In the genomic region with DNA sequence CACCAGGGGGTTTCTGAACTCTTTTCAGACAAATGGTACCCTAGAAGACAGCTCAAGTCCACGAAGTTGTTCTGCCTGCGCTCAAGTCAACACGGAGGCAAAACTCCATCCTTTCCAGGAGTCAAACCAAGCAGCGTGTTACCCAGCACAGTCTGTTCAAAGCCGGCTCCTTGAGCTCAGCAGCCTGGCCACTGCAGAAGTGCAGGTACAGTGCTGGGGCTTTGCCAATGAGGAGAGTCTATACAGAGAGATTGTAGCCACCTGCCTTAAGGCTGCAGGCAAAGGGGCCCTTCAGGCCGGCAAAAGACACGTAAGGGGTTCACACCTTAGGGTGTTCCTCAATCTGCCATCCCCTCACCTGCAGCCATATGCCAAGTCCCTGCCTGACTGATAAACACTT, we compare ENCODE assay signal across 12 mouse cellular contexts. TPM values are rescaled to one million over a fixed set of nuclear protein-coding genes. Genes with fewer than 3 reads are reported as not detected.
A peak's percentile ranks its signal among the peaks of the same experiment; 100 is the strongest.
DNase-seq lines count a peak whose midpoint lies in the region; ATAC-seq and TF ChIP-seq lines count a peak whose summit lies in the region.
"Had no signal": no experiment of that assay in that cellular context is flagged by ENCODE, and none has a peak within 500 bp of the region (broad histone marks: within the 10 kb centered on the region; RNA-seq: fewer than 3 reads in every experiment).

No protein-coding gene starts in this region.

- ATAC-seq in hindbrain, embryonic 12.5 days (ENCODE audit: low FRiP score): no peak
- no peak for ATAC-seq in forebrain, embryonic 14.5 days
- ATAC-seq in liver, embryonic 11.5 days (replicated peaks; ENCODE audit: low FRiP score): no peak

- H3K4me3 ChIP-seq in hindbrain, embryonic 12.5 days: no peak overlapping the region
- no peak overlapping the region for H3K4me3 ChIP-seq in hindbrain, embryonic 10.5 days
- H3K4me3 ChIP-seq in E14TG2a.4 (replicated peaks; ENCODE audit: low read length): 0 out of 2 replicates have a peak overlapping the region, but pooled peaks have one; percentile 11
- no peak overlapping the region for H3K4me3 ChIP-seq in forebrain, embryonic 14.5 days (ENCODE audit: low read depth, low read length)
- no peak overlapping the region for H3K4me3 ChIP-seq in liver, embryonic 11.5 days (ENCODE audit: low read depth, low read length)

- DNase-seq in hindbrain, embryonic 10.5 days (ENCODE audit: low spot score): no peak
- DNase-seq in forebrain, embryonic 14.5 days (ENCODE audit: low spot score): no peak
- peak; percentile 32 for DNase-seq in naive thymus-derived CD4-positive, alpha-beta T cell, adult 2 months (ENCODE audit: low read depth)
- DNase-seq in ovary, adult 18-20 months (ENCODE audit: low spot score): no peak
- no peak for DNase-seq in liver, embryonic 11.5 days (ENCODE audit: low spot score)
- DNase-seq in right cerebral cortex, adult 18-20 months: no peak
- DNase-seq: adrenal gland, postnatal 14 days; gastrocnemius, postnatal 14 days; right cerebral cortex, postnatal 4 days had no signal

- H3K27me3 ChIP-seq in hindbrain, embryonic 12.5 days: peaks cover 37% of the 10 kb centered on the region
- H3K27me3 ChIP-seq in hindbrain, embryonic 10.5 days (ENCODE audit: insufficient read depth, poor library complexity, severe bottlenecking): peaks cover 44% of the 10 kb centered on the region
- H3K27me3 ChIP-seq in E14TG2a.4 (ENCODE audit: insufficient read depth, low read length): peaks cover 30% of the 10 kb centered on the region
- H3K27me3 ChIP-seq in forebrain, embryonic 14.5 days (replicated peaks; ENCODE audit: control insufficient read depth, insufficient read depth, low read length): peaks cover 4% of the 10 kb centered on the region; the same call in 1 of the 2 replicates
- H3K27me3 ChIP-seq in liver, embryonic 11.5 days (replicated peaks; ENCODE audit: control insufficient read depth, insufficient read depth, low read length): peaks cover 23% of the 10 kb centered on the region

- peak overlapping the region; percentile 98 for H3K4me2 ChIP-seq in hindbrain, embryonic 12.5 days (replicated peaks)
- H3K4me2 ChIP-seq in forebrain, embryonic 14.5 days (ENCODE audit: low read length): peak overlapping the region; percentile 99
- H3K4me2 ChIP-seq in liver, embryonic 11.5 days: no peak overlapping the region

- H3K27ac ChIP-seq in hindbrain, embryonic 12.5 days: no peak overlapping the region
- H3K27ac ChIP-seq in hindbrain, embryonic 10.5 days: no peak overlapping the region
- no peak overlapping the region for H3K27ac ChIP-seq in forebrain, embryonic 14.5 days (ENCODE audit: low read depth, low read length)
- H3K27ac ChIP-seq in liver, embryonic 11.5 days (ENCODE audit: low read depth, low read length): no peak overlapping the region
- H3K27ac ChIP-seq: liver, embryonic 15.5 days had no signal

- H3K9me3 ChIP-seq in hindbrain, embryonic 12.5 days (replicated peaks): peaks cover under 1% of the 10 kb centered on the region; the same call in 1 of the 2 replicates
- H3K9me3 ChIP-seq in hindbrain, embryonic 10.5 days: peaks cover 2% of the 10 kb centered on the region
- H3K9me3 ChIP-seq in E14TG2a.4 (ENCODE audit: low read length): peaks cover 1% of the 10 kb centered on the region; the same call in 1 of the 2 replicates
- H3K9me3 ChIP-seq in forebrain, embryonic 14.5 days (replicated peaks; ENCODE audit: control insufficient read depth, low read length): no peaks in the 10 kb centered on the region
- no peaks in the 10 kb centered on the region for H3K9me3 ChIP-seq in liver, embryonic 11.5 days (ENCODE audit: control insufficient read depth, low read length)
- H3K9me3 ChIP-seq: liver, embryonic 15.5 days had no signal

- TF ChIP-seq CTCF in E14TG2a.4 (conservative IDR thresholded peaks at IDR 0.05; ENCODE audit: low read length): no peak

- H3K9ac ChIP-seq in hindbrain, embryonic 12.5 days: no peak overlapping the region
- H3K9ac ChIP-seq in forebrain, embryonic 14.5 days (ENCODE audit: low read length): no peak overlapping the region
- H3K9ac ChIP-seq in liver, embryonic 11.5 days (ENCODE audit: low read depth, low read length): no peak overlapping the region
- H3K9ac ChIP-seq: liver, embryonic 15.5 days had no signal

- H3K4me1 ChIP-seq in hindbrain, embryonic 12.5 days: peaks cover 19% of the 10 kb centered on the region
- H3K4me1 ChIP-seq in hindbrain, embryonic 10.5 days (replicated peaks): peaks cover 26% of the 10 kb centered on the region
- H3K4me1 ChIP-seq in E14TG2a.4 (replicated peaks; ENCODE audit: low read depth, low read length): peaks cover 66% of the 10 kb centered on the region
- H3K4me1 ChIP-seq in forebrain, embryonic 14.5 days (ENCODE audit: control insufficient read depth, insufficient read depth, low read length): peaks cover 4% of the 10 kb centered on the region; the same call in 1 of the 2 replicates
- H3K4me1 ChIP-seq in liver, embryonic 11.5 days (replicated peaks; ENCODE audit: control insufficient read depth, insufficient read depth, low read length): peaks cover 13% of the 10 kb centered on the region; the same call in 1 of the 2 replicates

- no peaks in the 10 kb centered on the region for H3K36me3 ChIP-seq in hindbrain, embryonic 12.5 days
- H3K36me3 ChIP-seq in hindbrain, embryonic 10.5 days: no peaks in the 10 kb centered on the region
- H3K36me3 ChIP-seq in E14TG2a.4 (ENCODE audit: insufficient read depth, low read length): no peaks in the 10 kb centered on the region
- H3K36me3 ChIP-seq in forebrain, embryonic 14.5 days (ENCODE audit: control insufficient read depth, insufficient read depth, low read length): no peaks in the 10 kb centered on the region
- H3K36me3 ChIP-seq in liver, embryonic 11.5 days (ENCODE audit: control insufficient read depth, insufficient read depth, low read length): no peaks in the 10 kb centered on the region
- H3K36me3 ChIP-seq: liver, embryonic 15.5 days had no signal

- WGBS in hindbrain, embryonic 12.5 days: 46% methylated on average over 7 of the region's 7 CpGs
- WGBS in hindbrain, embryonic 10.5 days: 37% methylated on average over 7 of the region's 7 CpGs
- WGBS in forebrain, embryonic 14.5 days: 45% methylated on average over 7 of the region's 7 CpGs
- 58% methylated on average over 7 of the region's 7 CpGs for WGBS in liver, embryonic 11.5 days

RNA-seq across cellular contexts. Expression of gene Camk1d, which starts 2.1 kb away (rescaled TPM):
- polyA plus RNA-seq in hindbrain, embryonic 12.5 days (2016; fragmentation: Nextera tagmentation; extraction: Ambion mirVana): 3.3 and 4.1 TPM in 2 replicates
- polyA plus RNA-seq in hindbrain, embryonic 10.5 days (2016; fragmentation: Nextera tagmentation; extraction: Ambion mirVana): 1.3 and 1.8 TPM in 2 replicates
- 3.8 and 4.1 TPM in 2 replicates for polyA plus RNA-seq in forebrain, embryonic 14.5 days (2014; fragmentation: Nextera tagmentation; extraction: Ambion mirVana)
- 1.0 and 1.4 TPM in 2 replicates for polyA plus RNA-seq in liver, embryonic 11.5 days (2014; fragmentation: Nextera tagmentation; extraction: Ambion mirVana)
